Mouse (Mus musculus): Measurements from ENCODE around the gene Golph3l. TPM values are rescaled to one million over a fixed set of nuclear protein-coding genes. Genes with fewer than 3 reads are reported as not detected.
A peak's percentile ranks its signal among the peaks of the same experiment; 100 is the strongest.
"Not testable (repeated sequence)": the region's sequence is repeated elsewhere in the genome, so short reads cannot be mapped to it uniquely, and the experiment has no call there.

The Golph3l gene
- 10 to 100 TPM; 17.9 to 20.9 (median 19.6) TPM for total RNA-seq (2022)

DNA sequence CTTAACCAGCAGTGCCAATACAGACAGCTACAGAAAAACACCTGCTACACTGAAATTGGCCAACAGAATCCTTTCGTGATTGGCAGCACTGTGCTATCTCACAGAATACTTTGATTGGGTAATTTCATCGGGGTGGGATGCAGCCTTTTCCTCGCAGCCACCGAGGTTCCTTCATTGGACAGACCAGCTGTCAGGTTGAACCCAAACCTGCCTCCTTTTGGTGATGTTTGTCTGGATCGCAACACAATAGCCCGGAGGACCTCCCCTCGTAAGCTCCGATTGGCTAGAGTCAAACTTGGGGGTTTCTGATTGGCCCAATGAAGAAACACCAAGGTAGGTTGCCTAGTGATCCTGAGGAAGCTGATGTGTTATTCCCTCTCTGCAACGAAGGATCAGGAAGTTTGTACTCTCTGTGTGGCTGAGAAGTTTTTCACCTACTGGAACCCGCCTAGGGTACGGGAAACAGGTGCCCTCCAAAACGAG lies at the start of gene Golph3l:
Golph3l (plus strand) TSS at position 331 of the 483 bp plus-strand sequence.
- DNase-seq (ENCODE audit: low spot score): peak; percentile 99

GRCm38 (mm10) chr3:95538936-95539335 lies 49.8 kb upstream of the Golph3l start:
- no peak for DNase-seq (ENCODE audit: low spot score)

DNA sequence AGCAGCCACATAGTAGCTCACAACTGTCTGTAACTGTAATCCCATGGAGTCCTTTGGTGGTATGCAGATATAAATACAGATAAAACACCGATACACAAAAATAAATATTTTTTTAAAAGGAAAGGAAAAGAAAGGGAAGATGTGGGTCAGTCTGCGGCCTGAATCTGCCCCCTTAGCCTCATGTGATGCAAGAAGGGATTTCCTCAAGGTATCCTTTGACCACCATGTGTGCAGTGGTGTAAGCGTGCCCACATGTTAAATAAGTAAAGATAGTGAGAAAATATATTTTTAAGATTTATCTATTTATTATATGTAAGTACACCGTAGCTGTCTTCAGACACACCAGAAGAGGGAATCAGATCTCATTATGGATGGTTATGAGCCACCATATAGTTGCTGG lies 48.9 kb upstream of the Golph3l start:
- DNase-seq (ENCODE audit: low spot score): no peak

- not testable (repeated sequence) for DNase-seq (ENCODE audit: low spot score)
Measured at GRCm38 (mm10) chr3:95541186-95541585, 47.5 kb upstream of the Golph3l start.

GRCm38 (mm10) chr3:95542171-95542570 lies 46.6 kb upstream of the Golph3l start:
- DNase-seq (ENCODE audit: low spot score): no peak

- DNase-seq (ENCODE audit: low spot score): no peak
Measured at GRCm38 (mm10) chr3:95542981-95543380, 45.8 kb upstream of the Golph3l start.

DNA sequence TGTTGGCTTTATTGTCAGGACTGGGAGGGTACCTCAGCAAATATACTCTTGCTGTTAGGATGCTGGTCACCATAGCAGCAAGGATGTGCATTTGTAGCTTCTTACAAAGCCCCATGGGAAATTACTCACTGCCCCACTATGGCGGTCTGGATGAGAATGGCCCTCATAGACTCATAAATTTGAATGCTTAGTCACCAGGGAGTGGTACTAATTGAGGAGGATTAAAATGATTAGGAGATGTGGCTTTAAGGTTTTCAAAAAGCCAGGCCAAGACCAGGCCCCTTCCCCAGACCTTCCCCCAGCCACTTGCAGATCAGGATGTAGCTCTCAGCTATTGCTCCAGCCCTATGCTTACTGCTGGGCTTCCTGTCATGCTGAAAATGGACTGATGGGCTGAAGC lies 38.6 kb upstream of the Golph3l start:
- no peak for DNase-seq (ENCODE audit: low spot score)

- no peak for DNase-seq (ENCODE audit: low spot score)
Measured at GRCm38 (mm10) chr3:95553986-95554385, 34.7 kb upstream of the Golph3l start.

DNA sequence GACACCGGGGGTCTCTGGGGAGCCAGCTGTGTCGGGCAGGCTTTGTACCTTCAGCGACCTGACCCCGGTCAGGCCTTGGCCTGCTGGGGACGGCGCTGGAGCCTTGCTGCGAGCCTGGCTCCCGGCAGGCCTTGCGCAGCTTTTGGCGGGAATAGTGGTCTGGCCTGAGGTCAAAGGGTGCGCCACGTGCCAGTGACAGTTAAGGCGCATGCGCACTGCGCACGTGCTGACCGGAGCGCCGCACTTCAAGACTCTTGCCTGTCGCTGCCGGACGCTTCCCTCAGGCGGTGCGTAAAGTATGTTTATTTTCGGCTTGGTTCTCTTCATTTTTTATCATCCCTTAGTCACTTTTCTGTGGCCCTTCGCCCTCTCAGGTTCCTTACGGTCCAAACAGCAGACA lies 29.3 kb upstream of the Golph3l start, which contains the start of gene Hormad1:
Hormad1 (plus strand) TSS at position 241 of the 400 bp plus-strand sequence.
- DNase-seq (ENCODE audit: low spot score): no peak

DNA sequence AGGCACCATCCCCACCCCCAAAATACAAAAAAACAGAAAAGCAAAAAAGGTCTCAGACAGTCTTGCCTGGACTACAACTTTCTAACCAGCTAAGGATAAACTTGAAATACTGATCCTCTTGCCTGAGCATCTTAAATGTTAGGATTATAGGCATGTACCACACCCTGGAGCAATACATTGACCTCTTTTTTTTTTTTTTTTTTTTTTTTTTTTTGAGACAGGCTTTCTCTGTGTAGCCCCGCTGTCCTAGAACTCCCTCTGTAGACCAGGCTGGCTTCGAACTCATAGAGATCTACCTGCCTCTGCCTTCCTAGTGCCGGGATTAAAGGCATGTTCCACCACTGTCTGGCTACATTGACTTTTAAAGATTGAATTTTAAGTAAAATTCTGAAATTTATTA lies 28.0 kb upstream of the Golph3l start:
- DNase-seq (ENCODE audit: low spot score): no peak

- no peak for DNase-seq (ENCODE audit: low spot score)
Measured at GRCm38 (mm10) chr3:95561826-95562225, 26.9 kb upstream of the Golph3l start.

GRCm38 (mm10) chr3:95569585-95569984 lies 19.1 kb upstream of the Golph3l start:
- DNase-seq (ENCODE audit: low spot score): no peak

DNA sequence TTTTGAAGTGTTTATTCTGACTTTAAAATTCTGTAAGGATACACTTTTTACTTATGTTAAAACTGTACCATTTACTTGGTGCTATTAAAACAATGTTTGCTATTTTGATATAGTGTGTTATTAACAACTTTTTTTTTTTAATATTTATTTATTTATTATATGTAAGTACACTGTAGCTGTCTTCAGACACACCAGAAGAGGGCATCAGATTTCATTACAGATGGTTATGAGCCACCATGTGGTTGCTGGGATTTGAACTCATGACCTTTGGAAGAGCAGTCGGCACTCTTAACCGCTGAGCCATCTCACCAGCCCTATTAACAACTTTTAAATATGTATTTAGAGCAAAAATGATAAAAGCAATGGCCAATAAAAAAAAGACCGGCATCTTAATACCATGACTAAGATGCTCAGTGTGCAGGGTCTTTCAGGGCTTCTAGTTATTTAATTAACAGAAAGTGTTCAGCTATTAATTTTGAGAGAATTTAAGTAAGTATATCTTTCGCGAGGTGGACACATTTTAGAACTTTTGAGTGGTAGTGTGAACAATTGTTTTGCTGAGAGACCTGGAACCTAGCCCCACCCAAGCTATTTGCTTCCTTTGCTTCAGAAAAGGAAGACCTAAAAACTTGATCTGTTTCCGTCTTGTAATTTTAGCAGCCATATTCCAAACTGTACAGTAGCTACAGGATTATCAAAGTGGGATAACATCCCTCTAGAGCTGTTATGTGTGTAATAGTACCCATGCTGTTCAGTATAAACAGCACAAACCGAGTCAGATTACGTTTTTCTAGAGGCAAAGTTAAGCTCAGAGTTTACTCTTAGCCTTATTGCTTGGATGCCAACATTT lies 755 bp upstream of the Golph3l start:
- no peak for DNase-seq (ENCODE audit: low spot score)

DNA sequence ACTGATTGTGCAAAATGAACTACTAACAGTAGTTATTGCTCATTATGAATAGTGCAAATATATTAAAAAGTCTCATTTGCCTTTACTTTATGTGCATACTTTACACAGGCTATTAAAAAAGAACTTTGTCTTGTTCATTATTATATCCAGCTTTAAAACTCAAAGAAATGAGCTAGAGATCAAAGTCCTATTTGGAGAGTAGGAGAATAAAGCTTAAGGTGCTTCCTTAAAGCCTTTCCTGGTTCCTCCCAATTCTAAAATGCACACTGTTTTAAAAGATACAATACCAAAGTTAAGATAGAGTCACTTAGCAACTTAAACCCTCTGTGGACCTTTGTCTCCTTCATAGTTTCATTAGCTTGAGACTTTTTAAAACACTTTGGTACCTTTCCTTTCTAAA lies 10.0 kb downstream of the Golph3l start:
- DNase-seq (ENCODE audit: low spot score): no peak

DNA sequence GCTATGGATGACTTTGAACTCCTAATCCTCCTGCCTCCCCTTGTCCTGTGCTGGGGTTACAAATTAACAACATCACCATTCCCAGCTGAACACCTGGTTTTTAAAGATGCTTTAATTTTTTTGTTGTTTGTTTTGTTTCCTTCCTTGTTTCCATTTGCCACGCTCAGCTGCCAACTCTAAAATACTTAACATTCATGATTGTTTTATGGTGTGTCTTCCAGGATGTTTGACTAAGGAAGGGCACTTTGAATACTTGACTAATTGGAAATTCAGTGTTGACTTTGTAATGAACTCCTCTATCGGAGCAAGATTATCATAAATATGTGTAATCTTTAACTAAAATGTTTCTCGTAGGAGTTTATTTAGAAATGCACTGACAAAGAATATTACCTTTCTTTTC lies 12.6 kb downstream of the Golph3l start:
- DNase-seq (ENCODE audit: low spot score): no peak

- no peak for DNase-seq (ENCODE audit: low spot score)
Measured at GRCm38 (mm10) chr3:95606096-95606495, 17.4 kb downstream of the Golph3l start.

GRCm38 (mm10) chr3:95609195-95609594 lies 20.5 kb downstream of the Golph3l start:
- no peak for DNase-seq (ENCODE audit: low spot score)

GRCm38 (mm10) chr3:95613996-95614395 lies 25.3 kb downstream of the Golph3l start:
- no peak for DNase-seq (ENCODE audit: low spot score)

- no peak for DNase-seq (ENCODE audit: low spot score)
Measured at GRCm38 (mm10) chr3:95618511-95618910, 29.8 kb downstream of the Golph3l start.

DNA sequence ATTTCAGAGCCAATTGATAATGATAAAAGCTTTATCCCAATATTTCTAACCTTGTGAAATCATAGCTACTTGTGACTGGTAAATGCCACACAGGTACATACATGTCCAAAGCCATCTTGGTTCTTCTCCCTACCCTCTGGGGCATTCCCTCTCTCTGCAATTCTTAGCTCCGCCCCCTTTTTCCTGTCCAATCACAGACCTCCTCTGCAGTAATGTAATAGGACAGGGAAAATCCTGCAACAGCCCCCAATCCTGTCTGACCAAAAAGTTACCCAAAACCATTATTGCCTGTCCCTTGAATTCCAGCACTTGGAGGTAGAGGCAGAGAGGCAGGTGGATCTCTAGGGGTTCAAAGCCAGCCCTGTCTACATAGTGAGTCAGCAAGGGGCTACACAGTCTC lies 32.5 kb downstream of the Golph3l start:
- DNase-seq (ENCODE audit: low spot score): no peak

DNA sequence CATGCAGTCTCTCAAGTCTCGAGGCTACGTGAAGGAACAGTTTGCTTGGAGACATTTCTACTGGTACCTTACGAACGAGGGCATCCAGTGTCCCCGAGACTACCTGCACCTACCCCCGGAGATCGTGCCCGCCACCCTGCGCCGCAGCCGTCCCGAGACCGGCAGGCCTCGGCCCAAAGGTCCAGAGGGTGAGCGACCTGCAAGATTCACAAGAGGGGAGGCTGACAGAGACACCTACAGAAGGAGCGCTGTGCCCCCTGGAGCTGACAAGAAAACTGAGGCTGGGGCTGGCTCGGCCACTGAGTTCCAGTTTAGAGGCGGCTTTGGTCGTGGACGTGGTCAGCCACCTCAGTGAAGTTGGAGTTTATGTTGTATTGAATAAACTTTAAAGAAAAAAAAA lies 33.7 kb downstream of the Golph3l start:
- not testable (repeated sequence) for DNase-seq (ENCODE audit: low spot score)

DNA sequence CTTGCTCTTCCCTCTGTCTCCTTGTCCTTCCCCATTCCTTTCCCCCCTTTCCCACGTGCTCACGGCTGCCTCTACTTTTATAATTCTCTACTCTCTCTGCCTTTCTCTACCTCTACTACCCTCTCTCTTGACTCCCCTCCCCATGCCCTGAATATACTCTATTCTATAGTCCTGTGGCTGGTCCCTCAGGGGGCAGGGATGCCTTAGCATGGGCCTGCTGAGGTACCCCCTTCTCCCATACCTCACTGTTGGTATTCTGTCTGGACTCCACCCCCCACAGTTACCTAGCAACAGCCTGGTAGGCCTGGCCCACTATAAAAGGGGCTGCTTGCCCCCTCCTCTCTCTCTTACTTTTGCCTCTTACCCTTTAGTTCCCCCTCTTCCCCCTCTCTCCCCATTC lies 34.8 kb downstream of the Golph3l start:
- DNase-seq (ENCODE audit: low spot score): no peak

DNA sequence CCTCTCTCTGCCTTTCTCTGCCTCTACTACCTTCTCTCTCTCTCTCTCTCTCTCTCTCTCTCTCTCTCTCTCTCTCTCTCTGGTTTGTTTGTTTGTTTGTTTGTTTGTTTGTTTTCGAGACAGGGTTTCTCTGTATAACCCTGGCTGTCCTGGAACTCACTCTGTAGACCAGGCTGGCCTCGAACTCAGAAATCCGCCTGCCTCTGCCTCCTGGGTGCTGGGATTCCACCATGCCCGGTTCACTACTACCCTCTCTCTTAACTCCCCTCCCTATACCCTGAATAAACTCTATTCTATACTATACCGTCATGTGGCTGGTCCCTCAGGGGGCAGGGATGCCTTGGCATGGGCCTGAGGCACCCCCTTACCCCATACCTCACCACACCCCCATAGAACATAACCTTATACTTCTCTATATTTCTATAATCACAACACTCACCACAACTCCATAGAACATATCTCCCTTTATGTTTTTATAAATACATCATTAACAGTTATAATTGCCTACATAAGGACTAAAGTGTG lies 35.3 kb downstream of the Golph3l start:
- not testable (repeated sequence) for DNase-seq (ENCODE audit: low spot score)
